Mouse (Mus musculus) MEL (cell line): Measurements from ENCODE around the gene Sectm1b. TPM values are rescaled to one million over a fixed set of nuclear protein-coding genes. Genes with fewer than 3 reads are reported as not detected.

Experiments
- DNase-seq: peaks from one replicate; pipeline ENCODE4 v3.0.0; 2011; ENCODE audit warnings: low read depth, low spot score
- H3K27ac ChIP-seq: 2 replicates; pipeline ENCODE4 v1.5.1; 2012; ENCODE audit warnings: low read depth, mild to moderate bottlenecking, control low read depth, low read length, moderate library complexity; ENCODE audit not compliant: control insufficient read depth
- H3K27me3 ChIP-seq, 2 experiments: fragments of 150-350 bp in 1 of 2; sonication (generic) in 1 of 2; 2 replicates each; pipeline ENCODE4 v1.6.1; 2012; ENCODE audit warnings: low read length in 2 of 2, mild to moderate bottlenecking in 2 of 2, improper control_type of control experiment in 1 of 2, moderate library complexity in 1 of 2; ENCODE audit not compliant: insufficient read depth in 2 of 2, control insufficient read depth in 1 of 2
- H3K36me3 ChIP-seq, 2 experiments: 2 replicates each; pipeline ENCODE4 v1.6.1; 2012 to 2014; ENCODE audit warnings: low read length in 2 of 2, improper control_type of control experiment in 1 of 2, inconsistent platforms in 1 of 2, mild to moderate bottlenecking in 1 of 2; ENCODE audit not compliant: insufficient read depth in 2 of 2, control insufficient read depth in 1 of 2
- H3K4me1 ChIP-seq, 2 experiments: fragments of 150-350 bp in 1 of 2; sonication (generic) in 1 of 2; 2 replicates each; pipeline ENCODE4 v1.6.1; 2012; ENCODE audit warnings: low read length in 2 of 2, improper control_type of control experiment in 1 of 2, mild to moderate bottlenecking in 1 of 2; ENCODE audit not compliant: insufficient read depth in 2 of 2, control insufficient read depth in 1 of 2
- H3K4me3 ChIP-seq, 2 experiments: fragments of 150-350 bp in 1 of 2; sonication (generic) in 1 of 2; 2 replicates each; pipeline ENCODE4 v1.5.1; 2012; ENCODE audit warnings: low read depth in 2 of 2, low read length in 2 of 2, mild to moderate bottlenecking in 2 of 2, moderate library complexity in 2 of 2, control low read depth in 1 of 2, improper control_type of control experiment in 1 of 2; ENCODE audit not compliant: control insufficient read depth in 1 of 2, insufficient read depth in 1 of 2
- H3K79me2 ChIP-seq: 2 replicates; pipeline ENCODE4 v1.6.1; 2012; ENCODE audit warnings: mild to moderate bottlenecking, low read length, moderate library complexity; ENCODE audit not compliant: control insufficient read depth, poor library complexity, insufficient read depth
- H3K9ac ChIP-seq: 2 replicates; pipeline ENCODE4 v1.6.1; 2012; ENCODE audit warnings: low read depth, mild to moderate bottlenecking, control low read depth, low read length, moderate library complexity; ENCODE audit not compliant: control insufficient read depth, poor library complexity, severe bottlenecking
- H3K9me3 ChIP-seq: fragments of 150-350 bp; sonication (generic); replicated peaks from 2 replicates; pipeline ENCODE4 v1.6.1; 2012; ENCODE audit warnings: mild to moderate bottlenecking, low read length, improper control_type of control experiment, moderate library complexity; ENCODE audit not compliant: insufficient read depth
- BHLHE40 ChIP-seq: IDR thresholded peaks from 2 replicates; pipeline ENCODE4 v1.6.1; 2012; ENCODE audit warnings: low read depth, mild to moderate bottlenecking, inconsistent platforms, low read length, improper control_type of control experiment, borderline replicate concordance
- CHD2 ChIP-seq: IDR thresholded peaks from 2 replicates; pipeline ENCODE4 v1.6.1; 2011; ENCODE audit warnings: low read length, improper control_type of control experiment
- CTCF ChIP-seq, 3 experiments: IDR thresholded peaks in 2 of 3; conservative IDR thresholded peaks in 1 of 3; 2 replicates each; pipeline ENCODE4 v1.5.1; 2011 to 2012; ENCODE audit warnings: low read length in 3 of 3, low read depth in 2 of 3, mild to moderate bottlenecking in 2 of 3, improper control_type of control experiment in 1 of 3, inconsistent platforms in 1 of 3, mixed read lengths in 1 of 3, moderate library complexity in 1 of 3; ENCODE audit not compliant: control insufficient read depth in 1 of 3, insufficient read depth in 1 of 3, poor library complexity in 1 of 3, severe bottlenecking in 1 of 3
- EP300 ChIP-seq, 2 experiments: IDR thresholded peaks; 2 replicates each; pipeline ENCODE4 v1.6.1; 2011; ENCODE audit warnings: improper control_type of control experiment in 2 of 2, low read length in 2 of 2, low read depth in 1 of 2, mild to moderate bottlenecking in 1 of 2
- ETS1 ChIP-seq: IDR thresholded peaks from 2 replicates; pipeline ENCODE4 v1.6.1; 2012; ENCODE audit warnings: low read depth, mild to moderate bottlenecking, inconsistent platforms, low read length, improper control_type of control experiment, moderate library complexity
- MAX ChIP-seq: IDR thresholded peaks from 2 replicates; pipeline ENCODE4 v1.6.1; 2011; ENCODE audit warnings: low read length, improper control_type of control experiment
- POLR2A ChIP-seq, 2 experiments: IDR thresholded peaks; 2 replicates each; pipeline ENCODE4 v1.6.1; 2011 to 2012; ENCODE audit warnings: low read length in 2 of 2, mild to moderate bottlenecking in 2 of 2, control low read depth in 1 of 2, improper control_type of control experiment in 1 of 2, low read depth in 1 of 2, moderate library complexity in 1 of 2; ENCODE audit not compliant: control insufficient read depth in 1 of 2, insufficient read depth in 1 of 2, poor library complexity in 1 of 2
- TAL1 ChIP-seq: IDR thresholded peaks from 2 replicates; pipeline ENCODE4 v1.6.1; 2012; ENCODE audit warnings: mild to moderate bottlenecking, inconsistent platforms, low read length, moderate library complexity, mixed read lengths
- TCF12 ChIP-seq: IDR thresholded peaks from 2 replicates; pipeline ENCODE4 v1.6.1; 2014; ENCODE audit warnings: low read depth, mild to moderate bottlenecking, inconsistent platforms, low read length, improper control_type of control experiment, moderate library complexity
- ZMIZ1 ChIP-seq: IDR thresholded peaks from 2 replicates; pipeline ENCODE4 v1.6.1; 2012; ENCODE audit warnings: low read depth, mild to moderate bottlenecking, inconsistent platforms, low read length, improper control_type of control experiment, moderate library complexity
- ZNF384 ChIP-seq: IDR thresholded peaks from 2 replicates; pipeline ENCODE4 v1.6.1; 2012; ENCODE audit warnings: low read depth, mild to moderate bottlenecking, inconsistent platforms, low read length, improper control_type of control experiment
- polyA plus RNA-seq, 2 experiments: library from polyadenylated mRNA; stranded (reverse) in 1 of 2; unstranded in 1 of 2; fragments of >175 nt in 1 of 2; fragments of >200 nt in 1 of 2; gene quantifications; 2 replicates each; pipeline versions ENCODE4 v1.2.1 to v1.2.4; 2012; ENCODE audit warnings: low replicate concordance in 2 of 2, low read depth in 1 of 2; ENCODE audit not compliant: insufficient read length in 2 of 2, insufficient read depth in 1 of 2, missing spikeins in 1 of 2
- total RNA-seq: library from RNA; depleted of rRNA; stranded (reverse); fragments of 300-350 nt; gene quantifications from 2 replicates; pipeline ENCODE4 v1.2.3, GENCODE M21; 2012

Gene Sectm1b
- total and polyA plus RNA-seq, 3 experiments: 0.14 TPM; not detected in 2

DNA sequence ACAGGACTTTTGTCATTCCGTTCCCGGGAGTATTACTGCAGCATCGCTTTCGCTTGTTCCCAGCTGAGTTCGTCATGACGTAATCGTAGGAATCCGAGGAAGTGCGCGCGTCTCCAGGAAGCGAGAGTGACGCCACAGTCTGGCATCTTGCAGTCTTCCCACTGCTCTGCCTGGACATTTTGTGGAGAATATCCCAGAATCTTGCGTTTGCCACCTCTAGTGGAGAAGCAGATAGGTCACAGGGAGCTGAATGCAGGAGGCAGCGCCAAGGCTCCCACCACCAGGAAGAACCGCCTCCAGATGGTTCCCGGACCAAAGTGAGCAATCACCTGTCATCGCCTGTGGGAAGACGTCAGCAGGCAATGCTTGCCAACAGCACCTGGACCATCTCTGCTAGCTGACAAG lies 48.5 kb downstream of the Sectm1b start:
- TF ChIP-seq ETS1 (0 out of 2 replicates have a peak, but pooled peaks have one; percentile 29), CHD2 (no peak), TCF12 (0 out of 2 replicates have a peak, but pooled peaks have one; percentile 6), POLR2A (IDR thresholded peaks at IDR 0.05; ENCODE audit: control insufficient read depth in 1 of 2, insufficient read depth in 1 of 2, low read depth in 1 of 2, low read length in 2 of 2, poor library complexity in 1 of 2) (no peak), ZMIZ1 (no peak)
- H3K4me1 ChIP-seq: peaks cover 3 to 4% of the 10 kb centered on the region in 2 experiments; a peak in 2 of 4 replicates
- H3K4me3 ChIP-seq: no peak overlapping the region
- H3K9me3 ChIP-seq: no peaks in the 10 kb centered on the region
- H3K79me2 ChIP-seq: no peaks in the 10 kb centered on the region
- H3K27ac ChIP-seq: no peak overlapping the region
- H3K9ac ChIP-seq: no peak overlapping the region
- no peaks in the 10 kb centered on the region for H3K27me3 ChIP-seq
- H3K36me3 ChIP-seq: no peaks in the 10 kb centered on the region
- no peak for DNase-seq

DNA sequence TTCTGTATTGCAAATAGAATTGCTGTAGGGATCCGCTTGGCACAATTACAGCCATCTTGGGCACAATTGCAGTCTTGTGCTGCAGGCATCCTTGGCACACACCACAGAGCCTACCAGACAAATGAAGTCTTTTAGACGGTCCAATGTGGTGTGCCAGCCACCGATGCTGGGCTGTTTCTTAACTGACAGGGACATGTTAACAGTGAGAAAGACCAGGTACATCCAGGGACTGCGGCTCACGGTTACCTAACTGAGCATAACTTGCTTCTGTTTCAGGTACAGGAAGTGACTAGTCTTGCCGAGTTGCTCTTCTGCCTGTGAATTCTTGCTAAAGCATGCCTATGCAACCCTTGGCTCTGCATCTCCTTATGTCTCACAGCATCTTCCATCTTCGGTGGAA lies 49.7 kb downstream of the Sectm1b start:
- TF ChIP-seq BHLHE40: no peak
- Histone ChIP-seq H3K79me2 (no peaks in the 10 kb centered on the region), H3K27me3 (no peaks in the 10 kb centered on the region), H3K27ac (no peak overlapping the region), H3K4me1 (peaks cover 3 to 4% of the 10 kb centered on the region in 2 experiments; a peak in 2 of 4 replicates), H3K36me3 (no peaks in the 10 kb centered on the region), H3K9me3 (no peaks in the 10 kb centered on the region), H3K4me3 (no peak overlapping the region), H3K9ac (no peak overlapping the region)
- no peak for DNase-seq

DNA sequence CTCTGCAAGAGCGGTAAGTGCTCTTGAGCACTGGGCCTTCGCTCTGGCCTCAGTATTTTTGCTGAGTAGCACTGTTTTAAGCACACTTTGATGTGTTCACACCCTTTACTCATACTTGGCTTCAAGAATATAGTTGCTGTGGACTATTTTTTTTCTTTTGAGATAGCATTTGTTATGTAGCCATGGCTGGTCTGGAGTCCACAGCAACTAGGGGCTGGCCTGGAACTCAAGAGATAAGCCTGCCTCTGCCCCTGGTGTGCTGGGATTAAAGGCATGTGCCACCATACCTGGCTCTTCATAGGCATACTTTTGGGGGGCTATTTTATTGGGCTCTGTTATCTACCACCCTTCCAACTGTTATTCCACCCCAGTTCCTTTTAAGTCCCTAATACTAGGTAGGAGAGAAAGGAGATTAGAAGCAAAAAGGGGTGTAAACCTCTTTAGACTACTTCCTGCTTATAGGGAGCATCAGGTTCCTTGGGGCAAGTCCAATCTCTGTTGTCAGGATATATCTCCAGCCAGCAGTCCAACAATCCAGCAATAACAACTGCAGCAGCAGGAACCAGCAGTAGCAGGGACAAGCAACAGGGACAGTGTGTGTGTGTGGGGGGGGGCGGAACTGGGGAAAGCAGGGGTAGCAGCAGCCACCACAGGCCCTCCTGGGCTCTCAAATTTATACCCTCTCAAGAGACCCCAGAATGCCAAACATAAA lies 53.2 kb downstream of the Sectm1b start:
- Histone ChIP-seq H3K4me1 (peaks cover 7 to 10% of the 10 kb centered on the region in 2 experiments), H3K36me3 (no peaks in the 10 kb centered on the region), H3K9me3 (no peaks in the 10 kb centered on the region), H3K27ac (no peak overlapping the region), H3K27me3 (no peaks in the 10 kb centered on the region), H3K9ac (no peak overlapping the region), H3K4me3 (no peak overlapping the region), H3K79me2 (no peaks in the 10 kb centered on the region)
- peak; percentile 58 for DNase-seq
- TF ChIP-seq EP300 (IDR thresholded peaks at IDR 0.05; ENCODE audit: low read depth in 1 of 2, low read length in 2 of 2) (peak in 1 of 2 experiments; percentile 42), BHLHE40 (0 out of 2 replicates have a peak, but pooled peaks have one; percentile 16), TAL1 (peak; percentile 36), ZNF384 (peak; percentile 19; the same call in 1 of the 2 replicates), MAX (0 out of 2 replicates have a peak, but pooled peaks have one; percentile 43), CTCF (IDR thresholded peaks at IDR 0.05 in 2 of 3, conservative IDR thresholded peaks at IDR 0.05 in 1 of 3; ENCODE audit: control insufficient read depth in 1 of 3, insufficient read depth in 1 of 3, low read depth in 2 of 3, low read length in 3 of 3, poor library complexity in 1 of 3, severe bottlenecking in 1 of 3) (no peak)
